Mouse (Mus musculus) limb, embryonic 12.5 days (tissue): ENCODE measurements around the gene Diaph2. TPM values are rescaled to one million over a fixed set of nuclear protein-coding genes. Genes with fewer than 3 reads are reported as not detected.
"Not testable (repeated sequence)": the region's sequence is repeated elsewhere in the genome, so short reads cannot be mapped to it uniquely, and the experiment has no call there.

Experiments used
- ATAC-seq: fragments of 200-750 bp; cut with Nextera tagmentation; 2 replicates; pipeline ENCODE4 v1.8.0; 2017; ENCODE audit warnings: low read depth, moderate TSS enrichment; ENCODE audit not compliant: insufficient number of reproducible peaks, insufficient read depth, low FRiP score, low TSS enrichment
- H3K27ac ChIP-seq: fragments of 300-500 bp; sonication (generic); 2 replicates; pipeline ENCODE4 v1.5.1; 2016; ENCODE audit warnings: mild to moderate bottlenecking, moderate library complexity
- H3K27me3 ChIP-seq: fragments of 300-500 bp; sonication (generic); 2 replicates; pipeline ENCODE4 v1.6.1; 2016; ENCODE audit warnings: mild to moderate bottlenecking, moderate library complexity
- H3K36me3 ChIP-seq: fragments of 300-500 bp; sonication (generic); 2 replicates; pipeline ENCODE4 v1.6.1; 2016; ENCODE audit warnings: mild to moderate bottlenecking, moderate library complexity
- H3K4me1 ChIP-seq: fragments of 300-500 bp; sonication (generic); replicated peaks from 2 replicates; pipeline ENCODE4 v1.6.1; 2016
- H3K4me2 ChIP-seq: fragments of 300-500 bp; sonication (generic); 2 replicates; pipeline ENCODE4 v1.6.1; 2016; ENCODE audit warnings: mild to moderate bottlenecking, moderate library complexity
- H3K4me3 ChIP-seq: fragments of 300-500 bp; sonication (generic); replicated peaks from 2 replicates; pipeline ENCODE4 v1.5.1; 2016; ENCODE audit warnings: mild to moderate bottlenecking
- H3K9ac ChIP-seq: fragments of 300-500 bp; sonication (generic); replicated peaks from 2 replicates; pipeline ENCODE4 v1.6.1; 2016; ENCODE audit warnings: mild to moderate bottlenecking, moderate library complexity
- H3K9me3 ChIP-seq: fragments of 300-500 bp; sonication (generic); 2 replicates; pipeline ENCODE4 v1.6.1; 2016; ENCODE audit warnings: mild to moderate bottlenecking, moderate library complexity
- WGBS: fragments of 180-500 bp; shearing (Covaris S2); methylation state at CpG from one replicate; pipeline ENCODE4 v1.1.7; 2016; 5-methylcytosine and 5-hydroxymethylcytosine counted together
- polyA plus RNA-seq: library from polyadenylated mRNA; unstranded; fragments of >200 nt; fragmentation: Nextera tagmentation; extraction: Ambion mirVana; gene quantifications from 2 replicates; pipeline ENCODE4 v1.2.1, GENCODE M21; 2016

The Diaph2 gene
- polyA plus RNA-seq, 1 experiment from 2014 or later: 5.9 TPM

DNA sequence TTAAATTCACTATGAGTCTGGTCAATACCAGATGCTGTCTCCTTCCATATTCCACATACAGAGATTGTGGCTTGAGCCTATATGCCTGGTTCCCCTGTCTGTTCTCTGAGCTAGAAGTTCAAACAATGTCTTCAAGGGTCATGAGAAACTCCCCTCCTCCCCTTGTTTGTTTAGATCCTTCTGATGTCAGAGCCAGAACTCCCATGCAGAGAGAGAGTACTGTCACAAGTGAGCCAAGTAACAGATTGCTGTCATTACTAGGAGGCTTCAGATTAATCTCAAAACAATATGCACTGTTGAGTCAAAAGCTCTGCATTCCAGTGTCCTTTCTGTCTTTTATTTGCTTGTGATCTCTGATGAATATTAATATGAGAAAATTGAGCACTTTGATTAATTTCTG lies 7.1 kb downstream of the Diaph2 start:
- Histone ChIP-seq H3K27ac (no peak overlapping the region), H3K4me2 (no peak overlapping the region), H3K9me3 (no peaks in the 10 kb centered on the region), H3K36me3 (no peaks in the 10 kb centered on the region), H3K4me3 (no peak overlapping the region), H3K27me3 (no peaks in the 10 kb centered on the region), H3K9ac (no peak overlapping the region), H3K4me1 (no peaks in the 10 kb centered on the region)
- ATAC-seq: no peak

DNA sequence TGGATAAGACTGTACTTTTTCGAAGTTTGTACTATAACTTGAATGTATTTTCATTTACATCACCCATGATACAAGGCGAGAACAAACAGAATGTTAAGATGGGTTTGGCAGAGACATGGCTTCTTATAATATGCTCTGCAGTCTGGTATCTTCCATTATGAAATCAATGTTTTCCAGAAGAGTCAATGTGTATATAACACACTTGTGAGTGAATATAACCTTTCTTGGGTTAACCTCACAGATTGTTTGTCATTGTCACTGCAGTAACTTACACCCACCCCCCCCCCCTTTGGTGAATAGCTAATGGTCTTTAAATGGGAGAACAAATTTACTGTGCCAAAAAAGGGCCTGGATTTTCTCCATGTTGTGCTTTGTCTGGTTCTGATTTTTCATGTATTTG lies 13.1 kb downstream of the Diaph2 start:
- H3K4me2 ChIP-seq: no peak overlapping the region
- H3K4me1 ChIP-seq: no peaks in the 10 kb centered on the region
- H3K9me3 ChIP-seq: no peaks in the 10 kb centered on the region
- no peak overlapping the region for H3K9ac ChIP-seq
- no peak overlapping the region for H3K4me3 ChIP-seq
- 87% methylated on average over 2 of the region's 2 CpGs for WGBS
- no peaks in the 10 kb centered on the region for H3K36me3 ChIP-seq
- no peak for ATAC-seq
- H3K27me3 ChIP-seq: no peaks in the 10 kb centered on the region
- H3K27ac ChIP-seq: no peak overlapping the region

DNA sequence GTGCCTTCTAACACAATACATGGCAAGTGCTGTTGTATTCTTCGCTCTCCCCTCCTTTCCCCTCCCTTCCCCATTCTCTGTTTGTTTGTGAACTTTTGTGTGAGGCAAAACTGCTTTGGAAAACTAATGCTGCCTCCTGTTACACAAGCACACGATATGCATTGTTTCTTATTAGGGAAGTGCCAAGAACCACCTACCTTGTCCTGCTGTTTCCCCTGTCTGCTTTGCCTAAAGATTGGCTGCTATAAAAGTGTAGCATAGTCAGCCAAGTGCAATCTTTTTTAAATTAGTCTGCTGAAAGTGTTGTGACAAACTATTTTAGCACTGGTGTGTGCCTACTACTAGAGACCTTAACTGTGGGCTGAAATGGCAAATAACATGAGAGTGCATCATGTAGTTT lies 15.8 kb downstream of the Diaph2 start:
- Histone ChIP-seq H3K36me3 (no peaks in the 10 kb centered on the region), H3K4me3 (no peak overlapping the region), H3K27ac (no peak overlapping the region), H3K27me3 (no peaks in the 10 kb centered on the region), H3K9me3 (no peaks in the 10 kb centered on the region), H3K4me2 (no peak overlapping the region), H3K9ac (no peak overlapping the region), H3K4me1 (no peaks in the 10 kb centered on the region)
- WGBS: 68% methylated on average over 2 of the region's 2 CpGs
- ATAC-seq: no peak

DNA sequence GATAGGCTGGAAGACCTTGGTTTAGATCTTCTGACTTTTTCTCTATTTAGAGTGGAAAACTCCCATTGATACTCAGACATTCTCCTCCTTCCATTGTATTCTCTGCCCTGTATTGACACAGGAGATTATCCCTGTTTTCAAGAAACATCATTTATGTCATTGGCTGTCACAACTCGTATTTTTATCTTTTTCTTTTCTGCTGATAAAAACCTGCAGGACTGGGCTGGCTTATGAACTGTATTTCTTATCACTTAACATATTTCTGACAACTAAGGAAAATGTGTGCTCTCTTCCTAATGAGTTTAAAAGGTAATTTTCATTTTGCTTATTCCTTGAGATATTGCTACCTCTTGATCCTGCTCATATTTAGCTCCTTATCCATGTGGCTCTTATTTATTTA lies 17.3 kb downstream of the Diaph2 start:
- H3K9ac ChIP-seq: no peak overlapping the region
- no peak overlapping the region for H3K4me2 ChIP-seq
- H3K4me3 ChIP-seq: no peak overlapping the region
- H3K4me1 ChIP-seq: no peaks in the 10 kb centered on the region
- 68% methylated on average over 1 of the region's 1 CpGs for WGBS
- no peaks in the 10 kb centered on the region for H3K27me3 ChIP-seq
- ATAC-seq: no peak
- no peaks in the 10 kb centered on the region for H3K36me3 ChIP-seq
- no peak overlapping the region for H3K27ac ChIP-seq
- H3K9me3 ChIP-seq: no peaks in the 10 kb centered on the region

DNA sequence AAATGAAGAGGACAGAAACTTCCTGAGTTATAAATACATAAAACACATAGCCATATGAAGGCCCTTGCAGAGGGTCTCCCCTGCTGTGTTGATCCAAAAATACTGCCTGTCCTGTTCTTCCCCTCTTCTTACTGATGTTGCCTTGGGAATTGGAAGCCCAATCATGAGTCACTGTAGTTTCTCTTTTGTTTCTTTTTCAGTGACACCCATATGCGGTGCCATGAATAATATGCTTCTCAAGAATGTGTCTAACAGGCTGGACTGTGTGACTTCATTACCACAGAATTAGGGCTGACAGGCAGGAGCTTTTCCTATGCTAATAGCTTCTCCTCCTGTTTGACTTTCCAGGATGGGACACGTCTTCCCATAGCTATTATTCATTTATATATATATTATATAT lies 21.1 kb downstream of the Diaph2 start:
- ATAC-seq: no peak
- Histone ChIP-seq H3K4me2 (no peak overlapping the region), H3K27me3 (no peaks in the 10 kb centered on the region), H3K9me3 (no peaks in the 10 kb centered on the region), H3K9ac (no peak overlapping the region), H3K36me3 (no peaks in the 10 kb centered on the region), H3K4me3 (no peak overlapping the region), H3K27ac (no peak overlapping the region), H3K4me1 (no peaks in the 10 kb centered on the region)
- WGBS: 73% methylated on average over 2 of the region's 2 CpGs

DNA sequence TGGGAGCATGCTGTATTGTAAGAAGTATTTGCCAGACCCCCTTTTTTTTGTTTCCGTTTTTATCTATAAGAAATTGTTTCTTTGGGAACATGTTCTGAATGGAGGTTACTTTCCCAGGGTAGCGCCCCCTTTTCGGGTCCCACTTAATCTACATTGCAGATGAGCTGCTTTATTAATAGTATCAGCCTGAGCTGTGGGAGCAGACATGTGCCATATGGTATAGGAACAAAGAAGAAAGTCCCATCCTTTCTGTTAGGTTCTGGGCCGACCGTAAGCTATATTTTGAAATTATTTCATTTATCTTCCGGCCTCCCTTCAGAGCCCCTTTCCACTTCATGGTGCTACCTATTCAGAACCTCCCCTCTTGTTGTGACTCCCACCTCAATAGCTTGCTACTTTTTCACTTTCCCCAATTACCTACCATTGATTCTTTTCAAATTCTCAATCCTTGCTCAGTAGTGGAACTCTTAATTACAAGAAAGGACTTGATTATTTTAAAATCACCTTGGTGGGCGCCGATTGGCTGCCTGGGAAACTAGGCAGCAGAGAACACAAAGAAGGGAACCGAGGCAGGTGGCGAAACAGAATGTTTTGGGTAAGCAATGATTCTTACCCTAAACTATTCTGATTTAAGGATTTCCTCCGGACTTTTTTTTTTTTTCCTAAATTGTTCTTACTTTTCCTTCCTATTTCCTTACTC lies 24.2 kb downstream of the Diaph2 start:
- Histone ChIP-seq H3K27me3 (no peaks in the 10 kb centered on the region), H3K9me3 (no peaks in the 10 kb centered on the region), H3K4me2 (no peak overlapping the region), H3K4me3 (no peak overlapping the region), H3K36me3 (no peaks in the 10 kb centered on the region), H3K27ac (no peak overlapping the region), H3K9ac (no peak overlapping the region), H3K4me1 (no peaks in the 10 kb centered on the region)
- no peak for ATAC-seq
- 78% methylated on average over 11 of the region's 11 CpGs for WGBS

DNA sequence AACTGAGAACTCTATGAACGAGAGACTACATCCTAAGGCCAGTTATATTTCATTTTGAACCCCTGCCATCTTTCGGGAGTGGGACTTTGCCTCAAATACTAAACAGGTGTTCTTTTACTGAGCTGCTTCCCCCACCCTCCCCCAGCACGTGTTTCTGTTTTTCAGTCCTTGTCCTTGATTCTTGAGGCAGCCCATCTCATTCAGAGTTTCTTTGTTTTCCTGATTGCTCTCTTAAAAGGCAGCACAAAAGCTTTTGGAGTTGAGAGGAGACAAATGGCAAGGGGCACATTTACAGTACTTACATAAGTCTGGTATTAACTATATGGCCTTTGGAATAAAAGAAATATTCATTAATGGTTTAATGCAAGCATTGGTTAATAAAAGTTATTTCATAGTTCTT lies 24.9 kb downstream of the Diaph2 start:
- Histone ChIP-seq H3K27ac (no peak overlapping the region), H3K4me3 (no peak overlapping the region), H3K9me3 (no peaks in the 10 kb centered on the region), H3K4me1 (no peaks in the 10 kb centered on the region), H3K4me2 (no peak overlapping the region), H3K36me3 (no peaks in the 10 kb centered on the region), H3K9ac (no peak overlapping the region), H3K27me3 (no peaks in the 10 kb centered on the region)
- no peak for ATAC-seq
- WGBS: 38% methylated on average over 3 of the region's 3 CpGs

DNA sequence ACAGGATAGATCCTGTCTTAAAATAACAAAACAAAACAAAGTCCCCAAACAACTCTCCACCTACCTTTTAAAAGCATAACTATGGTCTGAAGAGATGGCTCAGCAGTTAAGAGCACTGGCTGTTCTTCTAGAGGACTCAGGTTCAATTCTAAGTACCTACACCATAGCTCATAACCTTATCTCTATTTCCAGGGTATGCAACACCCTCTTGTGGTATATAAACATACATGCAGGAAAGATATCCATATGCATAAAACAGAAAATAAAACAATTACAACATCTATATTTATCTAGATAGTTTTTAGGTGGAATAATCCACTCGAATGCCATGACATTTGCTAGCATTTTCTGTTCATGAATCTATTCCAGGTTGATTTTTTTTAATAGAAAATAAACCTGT lies 27.2 kb downstream of the Diaph2 start:
- no peaks in the 10 kb centered on the region for H3K36me3 ChIP-seq
- no peak overlapping the region for H3K27ac ChIP-seq
- no peaks in the 10 kb centered on the region for H3K27me3 ChIP-seq
- ATAC-seq: no peak
- H3K4me1 ChIP-seq: no peaks in the 10 kb centered on the region
- 85% methylated on average over 1 of the region's 1 CpGs for WGBS
- no peak overlapping the region for H3K9ac ChIP-seq
- no peak overlapping the region for H3K4me3 ChIP-seq
- no peak overlapping the region for H3K4me2 ChIP-seq
- no peaks in the 10 kb centered on the region for H3K9me3 ChIP-seq

DNA sequence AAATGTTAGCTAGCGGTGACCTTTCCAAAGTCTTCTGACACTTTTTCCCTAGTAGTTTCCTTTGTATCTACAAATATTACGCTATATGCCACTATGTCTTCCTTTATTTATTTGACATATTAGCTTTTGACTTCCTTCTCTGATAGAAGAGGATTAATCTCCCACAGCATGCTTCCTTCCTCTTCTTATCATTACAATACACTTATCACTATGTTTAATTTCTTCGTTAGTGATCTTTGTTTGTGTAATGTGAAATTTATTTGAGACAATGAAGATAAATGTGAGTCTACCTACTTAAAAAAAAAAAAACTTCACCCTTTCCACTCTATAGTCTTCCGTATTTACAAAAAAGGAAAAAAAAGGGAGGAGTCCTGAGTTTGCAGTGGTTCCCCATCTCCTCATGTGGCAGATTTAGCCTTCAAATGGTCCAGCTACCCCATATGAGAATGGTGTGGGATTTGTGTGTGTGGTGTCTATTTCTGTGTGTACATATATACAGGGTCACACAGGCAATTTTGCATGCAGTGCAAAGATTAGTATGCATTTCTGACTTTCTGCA lies 27.9 kb downstream of the Diaph2 start:
- Histone ChIP-seq H3K4me3 (no peak overlapping the region), H3K9ac (no peak overlapping the region), H3K36me3 (no peaks in the 10 kb centered on the region), H3K27me3 (no peaks in the 10 kb centered on the region), H3K4me1 (no peaks in the 10 kb centered on the region), H3K27ac (no peak overlapping the region), H3K9me3 (no peaks in the 10 kb centered on the region), H3K4me2 (no peak overlapping the region)
- WGBS: 89% methylated on average over 4 of the region's 4 CpGs
- no peak for ATAC-seq

DNA sequence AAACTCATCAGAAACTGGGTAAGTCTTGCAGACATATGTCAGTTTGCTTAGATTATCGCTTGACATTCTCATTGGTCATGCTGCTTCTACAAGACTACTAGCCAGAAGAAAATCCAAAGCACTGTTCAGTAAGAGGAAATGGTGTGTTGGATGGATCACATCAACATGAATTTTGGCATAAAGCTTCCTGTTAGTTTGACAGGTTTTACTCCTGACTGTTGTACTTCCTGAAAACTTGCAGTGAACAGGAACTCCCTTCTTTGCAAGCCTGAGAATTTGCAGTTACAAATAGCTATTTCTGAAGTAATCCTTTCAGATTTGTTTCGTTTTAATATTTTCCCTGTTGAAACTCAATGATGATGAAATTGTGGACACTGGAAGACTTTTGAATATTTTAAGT lies 32.3 kb downstream of the Diaph2 start:
- H3K4me1 ChIP-seq: no peaks in the 10 kb centered on the region
- H3K36me3 ChIP-seq: no peaks in the 10 kb centered on the region
- H3K27ac ChIP-seq: no peak overlapping the region
- H3K9ac ChIP-seq: no peak overlapping the region
- WGBS: 74% methylated on average over 2 of the region's 2 CpGs
- H3K27me3 ChIP-seq: no peaks in the 10 kb centered on the region
- no peaks in the 10 kb centered on the region for H3K9me3 ChIP-seq
- no peak overlapping the region for H3K4me2 ChIP-seq
- H3K4me3 ChIP-seq: no peak overlapping the region
- ATAC-seq: no peak

DNA sequence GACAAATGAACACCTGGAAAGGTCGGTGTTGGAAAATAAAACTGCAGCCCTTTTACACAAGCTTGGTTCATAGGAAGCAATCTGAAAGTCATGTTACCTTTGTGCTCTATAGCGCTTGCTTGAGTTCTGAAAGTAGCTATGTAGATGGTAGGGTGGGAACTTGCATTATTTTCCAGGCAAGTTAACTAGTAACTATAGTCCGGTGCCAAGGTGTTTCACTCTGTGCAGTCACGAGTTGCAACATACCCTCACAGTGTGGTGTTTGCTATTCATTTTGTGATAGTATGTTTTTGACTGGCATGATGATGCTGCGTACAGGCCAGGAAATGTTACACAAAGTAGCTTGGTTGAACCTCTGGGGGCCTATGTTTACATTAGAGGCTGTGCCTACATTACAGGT lies 34.5 kb downstream of the Diaph2 start:
- H3K9ac ChIP-seq: no peak overlapping the region
- H3K27ac ChIP-seq: no peak overlapping the region
- no peaks in the 10 kb centered on the region for H3K36me3 ChIP-seq
- no peak overlapping the region for H3K4me2 ChIP-seq
- no peaks in the 10 kb centered on the region for H3K4me1 ChIP-seq
- H3K4me3 ChIP-seq: no peak overlapping the region
- no peaks in the 10 kb centered on the region for H3K27me3 ChIP-seq
- WGBS: 82% methylated on average over 5 of the region's 5 CpGs
- no peaks in the 10 kb centered on the region for H3K9me3 ChIP-seq
- ATAC-seq: no peak

DNA sequence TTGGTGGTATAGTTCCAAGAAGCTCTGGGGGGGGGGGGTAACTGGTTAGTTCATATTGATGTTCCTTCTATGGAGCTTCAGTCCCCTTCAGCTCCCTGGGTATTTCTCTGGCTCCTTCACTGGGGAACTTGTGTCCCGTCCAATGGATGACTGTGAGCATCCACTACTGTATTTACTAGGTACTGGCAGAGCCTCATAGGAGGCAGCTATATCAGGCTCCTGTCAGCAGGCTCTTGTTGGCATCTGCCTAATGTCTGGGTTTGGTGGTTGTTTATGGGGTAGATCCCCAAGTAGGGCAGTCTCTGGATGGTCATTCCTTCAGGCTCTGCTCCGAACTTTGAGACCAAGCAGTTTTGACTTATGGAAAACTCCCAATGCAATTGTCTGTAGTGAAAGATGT lies 50.4 kb downstream of the Diaph2 start:
- H3K9ac ChIP-seq, H3K9me3 ChIP-seq, H3K4me3 ChIP-seq, H3K27ac ChIP-seq, H3K36me3 ChIP-seq, H3K27me3 ChIP-seq, H3K4me1 ChIP-seq, H3K4me2 ChIP-seq, ATAC-seq: not testable (repeated sequence)
- 70% methylated on average over 2 of the region's 2 CpGs for WGBS
